Mouse (Mus musculus) activated CD4-positive, CD25-positive, alpha-beta regulatory T cell, adult 9 weeks (primary cell): Measurements from ENCODE around the gene Scube2. TPM values are rescaled to one million over a fixed set of nuclear protein-coding genes. Genes with fewer than 3 reads are reported as not detected.

Experiments used
- polyA plus RNA-seq: library from polyadenylated mRNA; unstranded; fragments of 100-300 nt; shearing (Covaris generic); gene quantifications from one replicate; pipeline ENCODE4 v1.2.1, GENCODE M21; 2017

Scube2 gene
- not detected for polyA plus RNA-seq

GRCm38 (mm10) chr7:109865370-109866229, at the start of gene Scube2:
Gene Scube2 (minus strand): TSS chr7:109865679.

GRCm38 (mm10) chr7:109781470-109782203, 83.8 kb downstream of the Scube2 start, which contains the start of gene Nrip3:
Gene Nrip3 (minus strand): TSS chr7:109782025.

GRCm38 (mm10) chr7:109752008-109752925, 113.2 kb downstream of the Scube2 start, which contains the start of gene Tmem9b:
Gene Tmem9b (minus strand): TSS chr7:109752875.

Other genes starting within 250 kb of the Scube2 start
- gene St5, start 162.1 kb downstream of the Scube2 start, polyA plus RNA-seq: 1.0 TPM
- 38.9 TPM for gene Akip1, start 162.0 kb downstream of the Scube2 start, polyA plus RNA-seq
- not detected for gene BC051019, start 141.8 kb downstream of the Scube2 start, polyA plus RNA-seq
- gene Ascl3, start 134.0 kb downstream of the Scube2 start, polyA plus RNA-seq: not detected
- gene Tmem9b, start 112.8 kb downstream of the Scube2 start, polyA plus RNA-seq: 76.5 TPM
- 0.16 TPM for gene Nrip3, start 83.7 kb downstream of the Scube2 start, polyA plus RNA-seq
- 16.5 TPM for gene Dennd5a, start 94.8 kb upstream of the Scube2 start, polyA plus RNA-seq
- gene Tmem41b, start 121.2 kb upstream of the Scube2 start, polyA plus RNA-seq: 51.0 TPM
- gene Ipo7, start 152.6 kb upstream of the Scube2 start, polyA plus RNA-seq: 35.3 TPM
- 47.7 TPM for gene Zfp143, start 195.5 kb upstream of the Scube2 start, polyA plus RNA-seq